Mouse (Mus musculus) limb, embryonic 12.5 days (tissue): ENCODE data around the gene Olfr582. TPM values are rescaled to one million over a fixed set of nuclear protein-coding genes. Genes with fewer than 3 reads are reported as not detected.

Source experiments
- ATAC-seq: fragments of 200-750 bp; cut with Nextera tagmentation; 2 replicates; pipeline ENCODE4 v1.8.0; 2017; ENCODE audit warnings: low read depth, moderate TSS enrichment; ENCODE audit not compliant: insufficient number of reproducible peaks, insufficient read depth, low FRiP score, low TSS enrichment
- H3K27ac ChIP-seq: fragments of 300-500 bp; sonication (generic); 2 replicates; pipeline ENCODE4 v1.5.1; 2016; ENCODE audit warnings: mild to moderate bottlenecking, moderate library complexity
- H3K27me3 ChIP-seq: fragments of 300-500 bp; sonication (generic); 2 replicates; pipeline ENCODE4 v1.6.1; 2016; ENCODE audit warnings: mild to moderate bottlenecking, moderate library complexity
- H3K36me3 ChIP-seq: fragments of 300-500 bp; sonication (generic); 2 replicates; pipeline ENCODE4 v1.6.1; 2016; ENCODE audit warnings: mild to moderate bottlenecking, moderate library complexity
- H3K4me1 ChIP-seq: fragments of 300-500 bp; sonication (generic); replicated peaks from 2 replicates; pipeline ENCODE4 v1.6.1; 2016
- H3K4me2 ChIP-seq: fragments of 300-500 bp; sonication (generic); 2 replicates; pipeline ENCODE4 v1.6.1; 2016; ENCODE audit warnings: mild to moderate bottlenecking, moderate library complexity
- H3K4me3 ChIP-seq: fragments of 300-500 bp; sonication (generic); replicated peaks from 2 replicates; pipeline ENCODE4 v1.5.1; 2016; ENCODE audit warnings: mild to moderate bottlenecking
- H3K9ac ChIP-seq: fragments of 300-500 bp; sonication (generic); replicated peaks from 2 replicates; pipeline ENCODE4 v1.6.1; 2016; ENCODE audit warnings: mild to moderate bottlenecking, moderate library complexity
- H3K9me3 ChIP-seq: fragments of 300-500 bp; sonication (generic); 2 replicates; pipeline ENCODE4 v1.6.1; 2016; ENCODE audit warnings: mild to moderate bottlenecking, moderate library complexity
- WGBS: fragments of 180-500 bp; shearing (Covaris S2); methylation state at CpG from one replicate; pipeline ENCODE4 v1.1.7; 2016; 5-methylcytosine and 5-hydroxymethylcytosine counted together
- polyA plus RNA-seq: library from polyadenylated mRNA; unstranded; fragments of >200 nt; fragmentation: Nextera tagmentation; extraction: Ambion mirVana; gene quantifications from 2 replicates; pipeline ENCODE4 v1.2.1, GENCODE M21; 2016

The Olfr582 gene
- polyA plus RNA-seq, result not detected in 2 replicates

DNA sequence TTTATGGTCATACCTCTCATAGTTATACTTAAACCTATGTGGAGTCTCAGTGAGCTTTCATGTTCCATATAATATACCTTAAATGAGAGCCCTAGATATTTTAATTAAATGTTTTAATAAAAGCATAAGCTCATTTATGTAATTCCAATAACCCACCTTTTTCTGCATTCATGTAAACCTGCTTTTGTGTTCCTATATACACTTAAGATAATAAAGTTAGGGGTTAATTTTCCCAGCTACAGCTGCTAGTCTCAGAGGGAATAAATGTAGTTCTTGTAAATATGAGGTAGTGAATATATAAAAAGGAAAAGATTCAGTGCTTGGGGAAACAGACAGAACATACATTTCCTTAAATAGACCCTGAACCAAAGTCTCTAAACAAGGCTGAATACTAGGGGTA lies at the start of gene Olfr582:
Olfr582 (plus strand) TSS at position 301 of the 400 bp plus-strand sequence.
- Histone ChIP-seq H3K4me2 (no peak within 1 kb of the TSS), H3K4me1 (no peaks in the 10 kb centered on the region), H3K4me3 (no peak within 1 kb of the TSS), H3K9ac (no peak within 1 kb of the TSS), H3K9me3 (no peaks in the 10 kb centered on the region), H3K36me3 (no peaks in the 10 kb centered on the region), H3K27me3 (no peaks in the 10 kb centered on the region), H3K27ac (no peak within 1 kb of the TSS)
- no peak for ATAC-seq

DNA sequence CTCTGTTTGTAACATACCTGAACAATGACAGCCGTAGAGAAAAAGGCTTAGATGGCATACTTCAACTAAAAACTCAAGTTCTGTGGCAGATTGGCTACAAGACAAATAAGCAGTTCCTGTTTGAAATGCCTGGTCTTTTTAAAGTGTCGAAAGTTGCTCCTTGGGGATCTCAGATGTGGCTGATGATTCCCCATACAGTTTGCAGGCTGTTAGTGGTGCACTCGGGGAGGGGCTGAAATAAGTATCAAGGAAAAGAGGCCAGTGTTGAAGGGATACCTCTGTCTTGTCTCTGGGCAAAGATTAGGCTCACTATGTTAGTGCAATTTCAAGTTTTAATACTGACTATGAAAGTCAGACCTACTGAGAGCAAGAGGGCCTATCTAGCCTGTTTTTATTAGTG lies 48.6 kb upstream of the Olfr582 start, which contains the start of gene Olfr578:
Olfr578 (minus strand) TSS at position 101 of the 400 bp plus-strand sequence.
- no peak for ATAC-seq
- H3K27ac ChIP-seq, result no peak within 1 kb of the TSS
- H3K36me3 ChIP-seq, result no peaks in the 10 kb centered on the region
- no peak within 1 kb of the TSS for H3K9ac ChIP-seq
- no peak within 1 kb of the TSS for H3K4me3 ChIP-seq
- no peaks in the 10 kb centered on the region for H3K27me3 ChIP-seq
- no peaks in the 10 kb centered on the region for H3K9me3 ChIP-seq
- no peaks in the 10 kb centered on the region for H3K4me1 ChIP-seq
- 74% methylated on average over 3 of the region's 3 CpGs for WGBS
- no peak within 1 kb of the TSS for H3K4me2 ChIP-seq

DNA sequence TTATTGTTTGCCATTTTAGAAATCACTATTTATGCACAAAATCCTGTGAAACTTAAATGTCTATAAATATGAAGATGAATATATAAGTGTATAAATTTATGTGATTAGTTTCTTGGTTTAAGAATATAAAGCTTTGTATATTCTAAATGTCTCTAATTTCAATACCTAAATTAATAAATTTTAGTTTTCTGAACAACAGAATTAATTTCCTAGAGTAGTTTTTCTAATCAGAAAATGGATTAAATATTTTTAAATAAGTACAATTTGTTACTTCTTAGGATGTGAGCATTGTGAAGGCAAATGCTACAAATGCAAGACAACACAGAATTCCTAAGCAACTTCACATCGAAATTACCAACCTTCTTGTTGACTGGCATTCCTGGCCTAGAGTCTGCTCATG lies 13.2 kb downstream of the Olfr582 start, which contains the start of gene Olfr583:
Olfr583 (plus strand) TSS at position 301 of the 400 bp plus-strand sequence.
- Histone ChIP-seq H3K4me2 (no peak within 1 kb of the TSS), H3K4me3 (no peak within 1 kb of the TSS), H3K27ac (no peak within 1 kb of the TSS), H3K4me1 (no peaks in the 10 kb centered on the region), H3K36me3 (no peaks in the 10 kb centered on the region), H3K9ac (no peak within 1 kb of the TSS), H3K9me3 (no peaks in the 10 kb centered on the region), H3K27me3 (no peaks in the 10 kb centered on the region)
- no peak for ATAC-seq
- 83% methylated on average over 1 of the region's 1 CpGs for WGBS

DNA sequence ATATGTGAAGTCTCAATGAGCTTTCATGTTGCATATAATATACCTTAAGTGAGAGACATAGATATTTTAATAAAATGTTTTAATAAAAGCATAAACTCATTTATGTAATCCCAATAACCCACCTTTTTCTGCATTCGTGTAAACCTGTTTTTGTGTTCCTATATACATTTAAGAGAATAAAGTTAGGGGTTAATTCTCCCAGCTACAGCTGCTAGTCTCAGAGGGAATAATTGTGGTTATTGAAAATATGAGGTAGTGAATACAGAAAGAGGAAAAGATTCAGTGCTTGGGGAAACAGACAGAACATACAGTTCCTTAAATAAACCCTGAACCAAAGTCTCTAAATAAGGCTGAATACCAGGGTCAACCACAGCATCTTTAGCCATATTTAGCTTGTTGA lies 43.8 kb downstream of the Olfr582 start, which contains the start of gene Olfr584:
Olfr584 (plus strand) TSS at position 301 of the 400 bp plus-strand sequence.
- no peak within 1 kb of the TSS for H3K27ac ChIP-seq
- H3K27me3 ChIP-seq, result no peaks in the 10 kb centered on the region
- H3K9ac ChIP-seq, result no peak within 1 kb of the TSS
- H3K9me3 ChIP-seq, result peaks cover 18% of the 10 kb centered on the region; the same call in 1 of the 2 replicates
- H3K4me1 ChIP-seq, result no peaks in the 10 kb centered on the region
- 77% methylated on average over 1 of the region's 1 CpGs for WGBS
- ATAC-seq, result no peak
- H3K36me3 ChIP-seq, result no peaks in the 10 kb centered on the region
- H3K4me3 ChIP-seq, result no peak within 1 kb of the TSS
- H3K4me2 ChIP-seq, result no peak within 1 kb of the TSS

Other genes starting within 250 kb of the Olfr582 start
- gene Olfr564, start 234.5 kb upstream of the Olfr582 start, polyA plus RNA-seq, result not detected in 2 replicates
- gene Olfr566, start 179.3 kb upstream of the Olfr582 start, polyA plus RNA-seq, result not detected in 2 replicates
- gene Olfr568, start 160.9 kb upstream of the Olfr582 start, polyA plus RNA-seq, result not detected in 2 replicates
- gene Olfr569, start 147.1 kb upstream of the Olfr582 start, polyA plus RNA-seq, result not detected in 2 replicates
- gene Olfr570, start 143.4 kb upstream of the Olfr582 start, polyA plus RNA-seq, result not detected in 2 replicates
- not detected in 2 replicates for gene Olfr571, start 120.5 kb upstream of the Olfr582 start, polyA plus RNA-seq
- not detected in 2 replicates for gene Olfr572, start 113.6 kb upstream of the Olfr582 start, polyA plus RNA-seq
- not detected in 2 replicates for gene Olfr573-ps1, start 95.4 kb upstream of the Olfr582 start, polyA plus RNA-seq
- not detected in 2 replicates for gene Olfr574, start 89.6 kb upstream of the Olfr582 start, polyA plus RNA-seq
- gene Olfr575, start 79.2 kb upstream of the Olfr582 start, polyA plus RNA-seq, result not detected in 2 replicates
- gene Olfr576, start 75.4 kb upstream of the Olfr582 start, polyA plus RNA-seq, result not detected in 2 replicates
- not detected in 2 replicates for gene Olfr577, start 62.1 kb upstream of the Olfr582 start, polyA plus RNA-seq
- not detected in 2 replicates for gene Olfr578, start 48.7 kb upstream of the Olfr582 start, polyA plus RNA-seq
- not detected in 2 replicates for gene Olfr583, start 13.3 kb downstream of the Olfr582 start, polyA plus RNA-seq
- not detected in 2 replicates for gene Olfr584, start 43.9 kb downstream of the Olfr582 start, polyA plus RNA-seq
- gene Olfr585, start 59.7 kb downstream of the Olfr582 start, polyA plus RNA-seq, result not detected in 2 replicates
- not detected in 2 replicates for gene Olfr586, start 87.6 kb downstream of the Olfr582 start, polyA plus RNA-seq
- not detected in 2 replicates for gene Olfr588-ps1, start 102.9 kb downstream of the Olfr582 start, polyA plus RNA-seq
- gene Olfr589, start 118.3 kb downstream of the Olfr582 start, polyA plus RNA-seq, result not detected in 2 replicates
- not detected in 2 replicates for gene Olfr591, start 140.3 kb downstream of the Olfr582 start, polyA plus RNA-seq
- gene Olfr592, start 146.8 kb downstream of the Olfr582 start, polyA plus RNA-seq, result not detected in 2 replicates
- gene Olfr593, start 173.8 kb downstream of the Olfr582 start, polyA plus RNA-seq, result not detected in 2 replicates
- gene Olfr594, start 179.0 kb downstream of the Olfr582 start, polyA plus RNA-seq, result not detected in 2 replicates
- gene Usp17ld, start 214.5 kb downstream of the Olfr582 start, polyA plus RNA-seq, result not detected in 2 replicates